Mouse (Mus musculus) liver, adult 2 months (tissue): ENCODE measurements around the gene Pax2. TPM values are rescaled to one million over a fixed set of nuclear protein-coding genes. Genes with fewer than 3 reads are reported as not detected.

Source experiments
- DNase-seq: peaks from one replicate; pipeline ENCODE4 v3.0.0-alpha.2; 2011; ENCODE audit warnings: low read depth, low spot score; ENCODE audit errors: extremely low read depth
- H3K27ac ChIP-seq: fragments of 200-500 bp; replicated peaks from 2 replicates; pipeline ENCODE4 v1.5.1; 2012; ENCODE audit warnings: low read depth, mild to moderate bottlenecking, control low read depth, inconsistent platforms, low read length; ENCODE audit not compliant: insufficient read depth
- H3K27me3 ChIP-seq: fragments of 200-500 bp; 2 replicates; pipeline ENCODE4 v1.6.1; 2012; ENCODE audit warnings: mild to moderate bottlenecking, moderate library complexity, low read length, inconsistent platforms; ENCODE audit not compliant: control insufficient read depth, insufficient read depth
- H3K36me3 ChIP-seq: fragments of 200-500 bp; 2 replicates; pipeline ENCODE4 v1.6.1; 2012; ENCODE audit warnings: low read length, inconsistent platforms; ENCODE audit not compliant: control insufficient read depth, insufficient read depth
- H3K4me1 ChIP-seq: fragments of 200-500 bp; 2 replicates; pipeline ENCODE4 v1.6.1; 2011; ENCODE audit warnings: low read length; ENCODE audit not compliant: control insufficient read depth, insufficient read depth
- H3K4me3 ChIP-seq: fragments of 200-500 bp; 2 replicates; pipeline ENCODE4 v1.5.1; 2011; ENCODE audit warnings: low read depth, mild to moderate bottlenecking, control low read depth, low read length, moderate library complexity; ENCODE audit not compliant: insufficient read depth
- H3K79me2 ChIP-seq: fragments of 200-500 bp; 2 replicates; pipeline ENCODE4 v1.6.1; 2012; ENCODE audit warnings: inconsistent platforms, mild to moderate bottlenecking, low read length, moderate library complexity; ENCODE audit not compliant: control insufficient read depth, insufficient read depth
- H3K9ac ChIP-seq: fragments of 200-500 bp; 2 replicates; pipeline ENCODE4 v1.6.1; 2012; ENCODE audit warnings: low read depth, mild to moderate bottlenecking, control low read depth, inconsistent platforms, low read length
- CTCF ChIP-seq: fragments of 200-500 bp; IDR thresholded peaks from 2 replicates; pipeline ENCODE4 v1.5.1; 2011; ENCODE audit warnings: low read depth, low read length, control low read depth
- POLR2A ChIP-seq: fragments of 200-500 bp; IDR thresholded peaks from 2 replicates; pipeline ENCODE4 v1.6.1; 2011; ENCODE audit warnings: low read length, control low read depth; ENCODE audit not compliant: insufficient read depth; ENCODE audit errors: extremely low read depth
- WGBS: fragments of 180-500 bp; shearing (Covaris S2); methylation state at CpG from one replicate; pipeline ENCODE4 v1.1.7; 2018; 5-methylcytosine and 5-hydroxymethylcytosine counted together
- polyA plus RNA-seq: library from polyadenylated mRNA; depleted of rRNA; stranded (reverse); fragments of >200 nt; gene quantifications from 2 replicates; pipeline ENCODE4 v1.2.3, GENCODE M21; 2012
- total RNA-seq: library from RNA; depleted of rRNA; stranded (reverse); fragments of >200 nt; gene quantifications from 2 replicates; pipeline ENCODE4 v1.2.3, GENCODE M21; 2014

Gene Pax2
- total and polyA plus RNA-seq, 2 experiments, result not detected

GRCm38 (mm10) chr19:44750051-44751041, 5.5 kb upstream of the Pax2 start:
- Histone ChIP-seq H3K9ac (peak overlapping the region; percentile 35; the same call in 1 of the 2 replicates), H3K27me3 (peaks cover 35% of the 10 kb centered on the region), H3K4me3 (peak overlapping the region; percentile 22; the same call in 1 of the 2 replicates), H3K79me2 (no peaks in the 10 kb centered on the region), H3K4me1 (no peaks in the 10 kb centered on the region), H3K36me3 (no peaks in the 10 kb centered on the region), H3K27ac (no peak overlapping the region)
- TF ChIP-seq POLR2A, result no peak
- TF ChIP-seq CTCF, result no peak
- peak; percentile 84 for DNase-seq
- WGBS, result 2% methylated on average over 42 of the region's 42 CpGs

- DNase-seq, result no peak
- Histone ChIP-seq H3K4me1 (no peaks in the 10 kb centered on the region), H3K27me3 (peaks cover 41% of the 10 kb centered on the region), H3K27ac (no peak overlapping the region), H3K36me3 (no peaks in the 10 kb centered on the region), H3K4me3 (peak overlapping the region; percentile 22; the same call in 1 of the 2 replicates), H3K9ac (0 out of 2 replicates have a peak overlapping the region, but pooled peaks have one; percentile 30), H3K79me2 (no peaks in the 10 kb centered on the region)
- TF ChIP-seq POLR2A (no peak), CTCF (no peak)
- 3% methylated on average over 9 of the region's 9 CpGs for WGBS
These were observed 4.8 kb upstream of the Pax2 start for GRCm38 (mm10) chr19:44751042-44751441.

GRCm38 (mm10) chr19:44751551-44751950, 4.3 kb upstream of the Pax2 start:
- Histone ChIP-seq H3K4me3 (no peak overlapping the region), H3K9ac (no peak overlapping the region), H3K27ac (no peak overlapping the region), H3K79me2 (no peaks in the 10 kb centered on the region), H3K27me3 (peaks cover 44% of the 10 kb centered on the region), H3K36me3 (no peaks in the 10 kb centered on the region), H3K4me1 (no peaks in the 10 kb centered on the region)
- 43% methylated on average over 3 of the region's 3 CpGs for WGBS
- TF ChIP-seq POLR2A (no peak), CTCF (no peak)
- DNase-seq, result no peak

GRCm38 (mm10) chr19:44752056-44752940, 3.5 kb upstream of the Pax2 start:
- Histone ChIP-seq H3K4me3 (no peak overlapping the region), H3K9ac (no peak overlapping the region), H3K27ac (no peak overlapping the region), H3K27me3 (peaks cover 51% of the 10 kb centered on the region), H3K79me2 (no peaks in the 10 kb centered on the region), H3K4me1 (no peaks in the 10 kb centered on the region), H3K36me3 (no peaks in the 10 kb centered on the region)
- WGBS, result 13% methylated on average over 31 of the region's 31 CpGs
- TF ChIP-seq POLR2A (no peak), CTCF (no peak)
- DNase-seq, result no peak

GRCm38 (mm10) chr19:44753361-44753760, 2.5 kb upstream of the Pax2 start:
- Histone ChIP-seq H3K4me3 (no peak overlapping the region), H3K36me3 (no peaks in the 10 kb centered on the region), H3K27ac (no peak overlapping the region), H3K9ac (no peak overlapping the region), H3K4me1 (no peaks in the 10 kb centered on the region), H3K27me3 (peaks cover 51% of the 10 kb centered on the region), H3K79me2 (no peaks in the 10 kb centered on the region)
- 16% methylated on average over 14 of the region's 14 CpGs for WGBS
- no peak for TF ChIP-seq CTCF
- TF ChIP-seq POLR2A, result no peak
- DNase-seq, result no peak
